Mouse (Mus musculus): ENCODE results near the gene Gba2.

DNA sequence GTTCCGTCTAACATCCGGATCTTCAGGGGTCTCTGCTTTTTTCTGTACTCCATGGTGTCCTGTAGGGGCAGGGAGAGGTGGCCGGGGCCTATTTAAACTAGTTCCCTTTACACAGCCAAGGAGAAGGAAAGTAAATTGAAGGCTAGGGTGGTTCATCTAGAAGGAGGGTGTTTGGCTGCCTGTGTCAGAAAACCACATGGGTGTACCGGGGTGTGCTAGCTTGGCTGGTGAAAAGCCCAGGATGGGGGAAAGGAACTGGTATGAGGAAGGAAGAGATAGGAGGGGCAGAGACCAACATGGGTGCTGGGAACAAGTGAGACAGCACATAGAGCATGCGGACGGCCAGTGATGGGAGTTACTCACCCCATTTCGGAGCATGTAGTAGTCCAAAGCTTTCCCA is 22.7 kb downstream of the Gba2 start:
- no peak for TF ChIP-seq CTCF (IDR thresholded peaks at IDR 0.05; ENCODE audit: low read depth)
- TF ChIP-seq EP300 (IDR thresholded peaks at IDR 0.05; ENCODE audit: low read depth) = no peak

Data from liver, embryonic 14.5 days (tissue).